Mouse (Mus musculus) bone marrow, adult 2 months (tissue): Measurements from ENCODE around the gene Spock1.

Experiments
- CTCF ChIP-seq: fragments of 200-500 bp; IDR thresholded peaks from 2 replicates; pipeline ENCODE4 v1.5.1; 2011; ENCODE audit warnings: low read length, control low read depth; ENCODE audit not compliant: control insufficient read depth, insufficient read depth
- POLR2A ChIP-seq: fragments of 200-500 bp; IDR thresholded peaks from 2 replicates; pipeline ENCODE4 v1.6.1; 2011; ENCODE audit warnings: low read depth, mild to moderate bottlenecking, control low read depth, low read length, borderline replicate concordance; ENCODE audit not compliant: control insufficient read depth

GRCm38 (mm10) chr13:57588558-57589273 lies 319.4 kb downstream of the Spock1 start:
- TF ChIP-seq POLR2A: no peak
- TF ChIP-seq CTCF: no peak
